Mouse (Mus musculus): Measurements from ENCODE around the gene Ednra. TPM values are rescaled to one million over a fixed set of nuclear protein-coding genes. Genes with fewer than 3 reads are reported as not detected.

Ednra gene
- total RNA-seq, 2 experiments from 2014 or later = 0.76 to 1.7 TPM

DNA sequence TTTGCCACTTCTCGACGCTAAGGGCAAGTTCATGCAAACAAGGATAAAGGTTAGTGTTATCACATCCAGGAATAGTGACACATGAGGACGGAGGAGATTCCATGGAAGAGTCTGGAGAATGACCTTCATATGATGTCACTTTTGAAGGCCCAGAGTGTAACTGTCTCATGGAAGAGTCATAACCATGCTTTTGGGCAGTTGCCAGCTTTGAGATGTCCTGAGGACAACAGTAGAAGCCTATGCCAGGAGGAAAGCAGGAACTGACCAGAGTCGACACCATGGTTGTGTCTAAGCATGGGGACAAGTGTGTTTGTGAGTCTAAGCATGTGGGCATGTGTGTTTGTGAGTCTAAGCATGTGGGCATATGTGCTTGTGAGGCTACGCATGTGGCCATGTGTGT, 56.3 kb downstream of the Ednra start:
- no peak for ATAC-seq (replicated peaks; ENCODE audit: low FRiP score, poor library complexity, severe bottlenecking)

- no peak for ATAC-seq (replicated peaks; ENCODE audit: low FRiP score, poor library complexity, severe bottlenecking)
These were observed 59.4 kb downstream of the Ednra start for GRCm38 (mm10) chr8:77664901-77665300.

- no peak for ATAC-seq (replicated peaks; ENCODE audit: low FRiP score, poor library complexity, severe bottlenecking)
These were observed 64.7 kb downstream of the Ednra start for GRCm38 (mm10) chr8:77659534-77660080.

- no peak for ATAC-seq (replicated peaks; ENCODE audit: low FRiP score, poor library complexity, severe bottlenecking)
These were observed 65.9 kb downstream of the Ednra start for GRCm38 (mm10) chr8:77658356-77658755.

DNA sequence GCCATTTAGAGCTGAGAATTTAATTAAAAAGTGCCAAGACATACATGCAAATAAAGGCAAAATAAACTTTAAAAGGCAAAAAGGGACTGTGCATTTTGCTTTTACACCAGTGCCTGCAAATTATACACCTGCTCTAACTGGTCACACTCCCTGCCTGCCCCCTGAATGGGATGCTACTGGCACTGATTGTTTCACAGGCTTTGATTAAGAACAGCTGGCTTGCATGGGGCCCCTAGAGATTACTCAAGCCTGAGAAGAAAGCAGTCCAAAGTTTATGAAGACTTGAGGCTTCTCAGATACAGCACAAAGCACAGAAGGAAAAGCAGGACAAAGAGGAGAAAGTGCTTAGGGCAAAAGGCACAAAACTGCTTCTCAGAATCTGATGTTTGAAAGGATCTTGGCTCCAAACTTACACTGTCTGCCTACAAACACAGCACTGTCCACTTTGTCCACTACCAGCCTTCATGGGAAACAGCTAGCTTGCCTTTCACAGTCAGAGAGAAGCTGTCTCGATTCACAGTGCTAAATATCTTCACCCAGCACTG, 73.5 kb downstream of the Ednra start:
- no peak for ATAC-seq (replicated peaks; ENCODE audit: low FRiP score, poor library complexity, severe bottlenecking)

DNA sequence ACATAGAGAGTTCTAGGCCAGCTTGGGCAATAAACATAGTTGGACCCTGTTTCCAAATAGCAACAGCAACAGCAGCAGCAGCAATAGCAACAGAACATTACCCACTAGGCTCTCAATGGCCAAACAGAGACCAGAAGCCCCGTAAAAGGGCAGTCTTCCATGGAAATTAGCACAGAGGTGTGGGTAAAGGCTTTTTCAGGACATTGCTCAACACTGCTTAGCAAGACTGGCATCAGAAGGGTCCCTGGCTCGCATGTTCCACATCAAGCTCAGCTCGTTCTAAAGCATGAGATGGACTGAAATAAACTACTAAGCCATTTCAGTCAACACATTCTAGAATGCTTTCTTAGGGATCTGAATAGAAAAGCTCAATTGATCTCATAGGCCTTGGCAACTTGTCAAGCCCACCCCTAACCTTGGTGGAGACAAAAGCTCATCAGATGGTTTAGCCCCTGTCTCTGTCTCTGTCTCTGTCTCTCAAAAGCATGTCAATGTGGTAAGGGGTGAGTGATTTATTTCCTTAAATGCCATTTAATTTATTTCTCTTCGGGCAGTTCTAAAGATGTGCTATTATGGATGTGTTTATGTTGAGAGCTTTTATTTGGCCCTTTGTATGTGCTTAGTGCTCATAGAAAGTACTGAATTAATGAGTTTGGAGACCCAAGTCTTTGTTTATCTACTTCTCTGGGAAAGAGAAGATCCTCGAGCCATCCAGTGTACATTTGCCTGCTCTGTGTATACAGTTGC, 84.0 kb downstream of the Ednra start:
- no peak for ATAC-seq (replicated peaks; ENCODE audit: low FRiP score, poor library complexity, severe bottlenecking)

- ATAC-seq (replicated peaks; ENCODE audit: low FRiP score, poor library complexity, severe bottlenecking) = no peak
These were observed 86.7 kb downstream of the Ednra start for GRCm38 (mm10) chr8:77637593-77637992.

GRCm38 (mm10) chr8:77634035-77634434, 90.2 kb downstream of the Ednra start:
- ATAC-seq (replicated peaks; ENCODE audit: low FRiP score, poor library complexity, severe bottlenecking) = no peak

DNA sequence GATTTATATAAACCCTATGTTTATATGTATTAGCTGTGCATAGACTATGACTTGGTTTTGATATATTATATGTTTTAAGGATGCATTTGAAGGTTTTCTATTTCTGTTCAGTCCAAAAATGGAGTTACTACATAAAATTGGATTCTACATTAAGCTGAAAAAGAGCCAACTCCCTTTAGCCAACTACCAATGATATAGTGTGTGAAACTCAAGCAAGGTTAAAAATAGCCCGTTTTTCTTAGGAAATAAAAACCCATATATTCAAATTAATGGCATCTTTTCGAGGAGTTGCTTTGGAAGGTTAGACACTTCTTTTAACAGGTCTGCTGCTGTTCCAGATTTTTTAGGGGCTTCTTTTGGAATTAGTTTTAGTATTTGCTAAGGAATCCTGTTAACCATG, 91.1 kb downstream of the Ednra start:
- ATAC-seq (replicated peaks; ENCODE audit: low FRiP score, poor library complexity, severe bottlenecking) = no peak

DNA sequence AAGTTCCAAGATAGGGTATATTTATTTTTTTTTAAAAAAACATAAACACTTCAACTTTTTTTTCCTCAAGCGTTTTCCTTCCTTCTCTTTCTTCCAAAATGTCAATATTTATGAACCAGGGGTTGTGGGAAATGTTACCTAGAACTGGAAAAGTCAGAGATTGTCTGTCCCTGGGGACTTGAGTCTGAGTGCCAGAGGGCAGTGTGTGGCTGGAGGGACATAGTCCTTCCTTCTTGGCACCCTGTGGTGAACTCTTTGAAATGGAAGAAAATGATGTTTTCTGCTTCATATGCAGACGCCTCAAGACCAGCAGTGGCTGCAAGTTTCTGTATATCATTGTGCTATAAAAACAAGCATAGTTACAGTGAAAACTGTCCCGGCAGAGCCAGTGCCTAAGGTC, 93.6 kb downstream of the Ednra start:
- no peak for ATAC-seq (replicated peaks; ENCODE audit: low FRiP score, poor library complexity, severe bottlenecking)

DNA sequence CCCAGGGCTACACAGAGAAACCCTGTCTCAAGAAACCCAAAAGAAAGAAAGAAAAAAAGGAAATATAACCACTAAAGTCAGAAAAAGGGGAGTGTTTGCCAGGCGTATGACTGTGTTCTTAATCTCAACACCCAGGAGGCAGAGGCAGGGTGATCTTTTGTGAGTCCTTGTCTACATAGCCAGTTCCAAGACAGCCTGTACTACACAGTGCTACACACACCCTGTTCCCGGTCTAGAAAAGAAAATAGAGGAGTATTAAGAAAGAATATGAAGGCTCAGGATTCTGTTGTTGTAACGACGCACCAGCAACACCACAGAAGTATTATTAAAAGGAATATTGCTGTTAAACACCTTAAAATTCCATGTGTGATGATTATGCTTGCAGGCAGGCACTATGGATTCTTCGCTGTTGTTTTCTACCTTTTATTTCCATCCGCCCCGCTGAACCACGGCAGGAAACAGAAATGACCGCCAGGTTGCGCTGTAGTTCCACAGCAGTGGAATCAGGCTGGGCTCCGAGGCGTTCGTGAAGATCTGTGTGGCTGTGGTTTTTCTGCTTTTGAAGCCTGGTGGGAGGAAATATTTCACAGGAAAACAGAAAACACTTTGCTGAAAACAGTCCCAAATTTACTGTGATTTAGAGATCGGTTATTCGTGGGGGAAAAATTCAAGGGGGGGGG, 94.3 kb downstream of the Ednra start:
- ATAC-seq (replicated peaks; ENCODE audit: low FRiP score, poor library complexity, severe bottlenecking) = no peak

DNA sequence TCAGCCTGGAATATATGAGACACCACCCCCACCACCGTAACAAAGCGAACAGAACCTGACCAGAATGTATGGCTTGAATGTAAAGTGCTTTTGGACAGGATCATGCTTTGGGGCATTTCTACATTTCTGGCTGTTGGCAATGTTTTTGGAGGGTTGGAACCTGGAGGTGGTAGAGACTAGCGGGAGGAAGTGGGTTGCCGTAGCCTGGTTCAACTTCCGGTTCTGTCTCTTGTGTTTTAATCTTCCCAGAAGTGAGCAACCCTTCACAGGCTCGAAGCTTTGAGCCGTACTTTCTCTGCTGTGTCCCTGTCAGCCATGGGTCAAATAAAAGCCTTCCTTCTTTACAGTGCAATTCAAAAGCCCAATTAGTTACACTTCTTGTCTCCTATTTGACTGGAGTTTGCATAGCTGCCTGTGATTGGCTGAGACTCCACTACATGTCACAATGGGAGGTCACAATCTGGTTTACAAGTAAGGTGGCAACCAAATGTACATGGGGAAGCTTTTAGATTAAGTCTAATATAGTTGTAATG, 100.5 kb downstream of the Ednra start:
- ATAC-seq (replicated peaks; ENCODE audit: low FRiP score, poor library complexity, severe bottlenecking) = no peak

GRCm38 (mm10) chr8:77617916-77618315, 106.3 kb downstream of the Ednra start:
- no peak for ATAC-seq (replicated peaks; ENCODE audit: low FRiP score, poor library complexity, severe bottlenecking)

Other genes starting within 250 kb of the Ednra start
- gene Arhgap10, start 206.5 kb downstream of the Ednra start, total RNA-seq (2015; ENCODE audit: low replicate concordance) = 0.84 and 1.1 TPM in 2 replicates
- 3.5 and 3.9 TPM in 2 replicates for gene Arhgap10, start 206.5 kb downstream of the Ednra start, total RNA-seq (2017; ENCODE audit: low replicate concordance)
- gene Prmt9, start 175.1 kb downstream of the Ednra start, total RNA-seq (2015; ENCODE audit: low replicate concordance) = 5.0 and 9.6 TPM in 2 replicates
- 3.9 and 5.6 TPM in 2 replicates for gene Prmt9, start 175.1 kb downstream of the Ednra start, total RNA-seq (2017; ENCODE audit: low replicate concordance)
- gene Tmem184c, start 113.8 kb downstream of the Ednra start, total RNA-seq (2015; ENCODE audit: low replicate concordance) = 1.8 and 2.9 TPM in 2 replicates
- 4.2 and 4.4 TPM in 2 replicates for gene Tmem184c, start 113.8 kb downstream of the Ednra start, total RNA-seq (2017; ENCODE audit: low replicate concordance)